Mouse (Mus musculus): ENCODE measurements around the gene Pigo.
A peak's percentile ranks its signal among the peaks of the same experiment; 100 is the strongest.

Pigo gene

GRCm38 (mm10) chr4:43025084-43025960 lies at the start of gene Pigo:
Gene Pigo, minus strand, starts transcription at chr4:43025819.
- peak; percentile 96 for DNase-seq

- no peak for DNase-seq
Observed at GRCm38 (mm10) chr4:43074923-43075322, 49.3 kb upstream of the Pigo start.

GRCm38 (mm10) chr4:43065471-43065870 lies 39.9 kb upstream of the Pigo start:
- no peak for DNase-seq

- DNase-seq: peak; percentile 44
Observed at GRCm38 (mm10) chr4:43060286-43060685, 34.7 kb upstream of the Pigo start.

- no peak for DNase-seq
Observed at GRCm38 (mm10) chr4:43059697-43060096, 34.1 kb upstream of the Pigo start.

- peak; percentile 96 for DNase-seq
Observed at GRCm38 (mm10) chr4:43058753-43059654, 33.4 kb upstream of the Pigo start, which contains the start of gene Unc13b. Gene Unc13b, plus strand, starts transcription at chr4:43058953.

- no peak for DNase-seq
Observed at GRCm38 (mm10) chr4:43058392-43058752, 32.8 kb upstream of the Pigo start.

GRCm38 (mm10) chr4:43057654-43058053 lies 32.0 kb upstream of the Pigo start:
- no peak for DNase-seq

GRCm38 (mm10) chr4:43052627-43053026 lies 27.0 kb upstream of the Pigo start:
- DNase-seq: peak; percentile 60

- peak; percentile 88 for DNase-seq
Observed at GRCm38 (mm10) chr4:43047231-43047630, 21.6 kb upstream of the Pigo start.

GRCm38 (mm10) chr4:43046607-43047006 lies 21.0 kb upstream of the Pigo start:
- DNase-seq: no peak

GRCm38 (mm10) chr4:43045659-43046302 lies 20.2 kb upstream of the Pigo start, which contains the start of gene Fam214b:
Gene Fam214b, minus strand, starts transcription at chr4:43046220.
- peak; percentile 99 for DNase-seq

- DNase-seq: no peak
Observed at GRCm38 (mm10) chr4:43045285-43045658, 19.7 kb upstream of the Pigo start.

- DNase-seq: peak; percentile 65
Observed at GRCm38 (mm10) chr4:43044673-43045072, 19.1 kb upstream of the Pigo start.

GRCm38 (mm10) chr4:43043644-43044357 lies 18.2 kb upstream of the Pigo start:
- DNase-seq: peak; percentile 83

GRCm38 (mm10) chr4:43040881-43041547 lies 15.4 kb upstream of the Pigo start:
- no peak for DNase-seq

GRCm38 (mm10) chr4:43040114-43040572 lies 14.5 kb upstream of the Pigo start:
- DNase-seq: peak; percentile 98

GRCm38 (mm10) chr4:43039609-43040008 lies 14.0 kb upstream of the Pigo start:
- DNase-seq: no peak

GRCm38 (mm10) chr4:43038567-43039495 lies 13.2 kb upstream of the Pigo start:
- peak; percentile 47 for DNase-seq

GRCm38 (mm10) chr4:43037860-43038566 lies 12.4 kb upstream of the Pigo start:
- DNase-seq: no peak

All from kidney, postnatal 14 days (tissue).